Mouse (Mus musculus) monocyte, adult 5-6 weeks (primary cell): ENCODE measurements around the gene Trhde. TPM values are rescaled to one million over a fixed set of nuclear protein-coding genes. Genes with fewer than 3 reads are reported as not detected.

ENCODE experiments used
- ATAC-seq: fragments of 153-309, 156-312 bp; replicated peaks from 2 replicates; pipeline ENCODE4 v1.8.0; 2017; ENCODE audit warnings: mild to moderate bottlenecking; ENCODE audit not compliant: low TSS enrichment, insufficient number of reproducible peaks, severe bottlenecking, poor library complexity, low FRiP score
- total RNA-seq: library from RNA; stranded (forward); fragments of 200-1000, 200-491, 200-594 nt; gene quantifications from 3 replicates; pipeline ENCODE4 v1.2.3, GENCODE M21; 2017

Trhde gene
- total RNA-seq, 1 experiment from 2014 or later: not detected

GRCm38 (mm10) chr10:114370804-114371203 lies 431.3 kb downstream of the Trhde start:
- ATAC-seq: no peak

DNA sequence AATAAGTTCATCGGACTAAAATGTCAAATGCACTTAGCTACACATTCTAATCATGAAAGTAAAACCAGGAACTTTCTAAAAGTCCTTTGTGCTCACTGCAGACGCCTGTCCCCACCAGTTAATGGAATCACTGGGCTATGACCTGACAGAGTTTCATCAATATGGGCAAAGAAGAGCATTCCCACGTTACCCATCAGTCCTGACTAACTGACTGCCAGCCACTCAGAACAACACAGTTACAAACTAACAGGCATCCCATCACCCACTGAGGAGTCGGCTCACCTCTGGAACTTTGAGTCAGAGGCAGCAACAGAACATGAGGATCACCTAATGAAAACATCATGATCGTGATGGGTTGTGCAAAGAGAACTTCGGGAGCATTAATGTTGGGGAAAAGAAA lies 438.7 kb downstream of the Trhde start:
- ATAC-seq: no peak

GRCm38 (mm10) chr10:114362631-114363030 lies 439.5 kb downstream of the Trhde start:
- no peak for ATAC-seq
